Mouse (Mus musculus): ENCODE results near the gene Jam3. TPM values are rescaled to one million over a fixed set of nuclear protein-coding genes. Genes with fewer than 3 reads are reported as not detected.
A peak's percentile ranks its signal among the peaks of the same experiment; 100 is the strongest.

The Jam3 gene
- 0.02 and 0.03 TPM in 2 replicates for polyA plus RNA-seq (2012)

DNA sequence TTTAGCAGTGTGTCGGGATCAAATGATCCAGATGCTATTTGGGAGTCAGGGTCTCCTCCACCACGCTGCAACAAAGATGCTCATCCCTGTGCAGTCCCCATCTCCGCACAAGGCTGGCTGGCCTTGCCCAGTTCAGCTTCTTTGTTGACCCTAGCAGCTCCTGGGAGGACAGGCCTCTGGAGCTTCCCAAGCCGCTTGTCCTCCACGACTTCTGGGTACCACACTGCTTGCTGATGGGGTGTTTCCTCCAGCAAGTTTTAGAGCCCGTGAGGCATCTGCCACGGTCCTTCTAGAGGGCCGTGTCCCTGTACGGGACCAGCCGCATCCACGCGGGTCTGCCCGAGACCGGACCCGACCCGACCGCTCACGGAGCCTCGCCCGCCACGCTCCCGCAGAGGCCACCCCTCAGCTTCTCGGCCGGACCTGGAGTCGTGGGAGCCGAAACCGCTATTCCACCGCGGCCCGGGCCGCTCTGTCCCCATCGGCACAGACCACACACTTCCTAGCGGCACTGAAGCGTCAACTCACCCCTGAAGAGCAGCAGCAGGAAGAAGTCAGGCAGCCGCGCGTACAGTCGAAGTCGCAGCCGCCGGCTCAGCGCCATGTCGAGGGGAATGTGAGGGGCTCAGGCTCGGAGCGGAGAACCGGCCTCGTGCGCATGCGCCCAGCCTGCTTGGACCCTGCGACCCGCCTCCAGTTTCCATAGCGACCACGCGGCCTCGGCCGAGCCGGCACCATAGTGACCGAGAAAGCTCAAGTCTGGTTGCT is at the start of gene Jam3:
TSS of gene Jam3 (minus strand) at position 659 of the 768 bp plus-strand sequence.
- Histone ChIP-seq H3K4me1 (ENCODE audit: control insufficient read depth) (peaks cover 4% of the 10 kb centered on the region; the same call in 1 of the 2 replicates), H3K4me3 (replicated peaks) (peak within 1 kb of the TSS; percentile 47), H3K9me3 (ENCODE audit: control insufficient read depth, low read length) (peaks cover 8% of the 10 kb centered on the region), H3K36me3 (ENCODE audit: control insufficient read depth) (no peaks in the 10 kb centered on the region), H3K27me3 (ENCODE audit: control insufficient read depth) (peaks cover 28% of the 10 kb centered on the region)
- TF ChIP-seq TAL1 (IDR thresholded peaks at IDR 0.05; ENCODE audit: low read length), result no peak
- TF ChIP-seq GATA1 (IDR thresholded peaks at IDR 0.05; ENCODE audit: low read length), result no peak

DNA sequence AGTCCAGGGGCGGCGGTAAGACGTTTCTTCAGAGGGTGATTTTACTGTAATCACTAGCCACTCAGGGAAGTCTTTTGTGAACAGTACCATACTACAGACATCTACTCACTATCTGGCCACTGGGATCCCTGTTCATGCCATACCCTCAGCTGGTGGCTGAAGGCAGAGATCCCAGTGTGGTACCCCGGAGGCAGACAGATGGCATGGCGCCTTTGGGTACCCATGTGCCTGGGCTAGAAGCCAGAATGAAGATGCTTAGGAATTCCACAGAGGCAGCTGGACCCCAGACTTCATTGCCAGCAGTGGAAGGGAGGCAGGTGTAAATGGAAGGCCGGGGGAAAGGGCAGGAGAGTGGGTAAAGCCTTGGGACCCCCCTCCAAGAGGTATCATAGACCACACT is 49.0 kb upstream of the Jam3 start:
- TF ChIP-seq TAL1 (IDR thresholded peaks at IDR 0.05; ENCODE audit: low read length) (no peak), GATA1 (IDR thresholded peaks at IDR 0.05; ENCODE audit: low read length) (no peak)
- no peak overlapping the region for H3K4me3 ChIP-seq (replicated peaks)
- H3K4me1 ChIP-seq (ENCODE audit: control insufficient read depth), result no peaks in the 10 kb centered on the region

DNA sequence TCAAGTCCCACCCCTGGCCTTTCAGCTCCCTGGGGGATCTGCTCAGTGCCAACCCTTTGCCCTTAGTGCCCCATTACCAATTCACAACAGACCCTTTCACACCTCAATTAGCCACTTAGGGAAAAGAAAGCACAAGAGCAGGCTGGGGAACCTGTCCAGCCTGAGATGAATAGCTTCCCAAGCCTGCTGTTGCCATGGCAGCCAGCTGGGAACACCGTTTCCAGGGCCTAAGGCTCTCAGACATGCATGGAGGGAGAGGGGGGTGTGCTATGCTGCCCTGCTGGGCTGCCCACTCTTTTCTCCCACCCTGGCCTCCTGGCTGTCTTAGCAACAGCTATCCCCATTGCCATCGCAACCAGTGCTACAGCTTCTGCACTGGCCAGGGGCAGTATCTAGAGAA is 47.9 kb upstream of the Jam3 start:
- Histone ChIP-seq H3K36me3 (ENCODE audit: control insufficient read depth) (no peaks in the 10 kb centered on the region), H3K4me1 (ENCODE audit: control insufficient read depth) (no peaks in the 10 kb centered on the region), H3K4me3 (replicated peaks) (no peak overlapping the region), H3K27me3 (ENCODE audit: control insufficient read depth) (no peaks in the 10 kb centered on the region), H3K9me3 (ENCODE audit: control insufficient read depth, low read length) (no peaks in the 10 kb centered on the region)
- TF ChIP-seq GATA1 (IDR thresholded peaks at IDR 0.05; ENCODE audit: low read length), result no peak
- no peak for TF ChIP-seq TAL1 (IDR thresholded peaks at IDR 0.05; ENCODE audit: low read length)

More for the DNA sequence above, 49.0 kb upstream of the Jam3 start:
- Histone ChIP-seq H3K9me3 (ENCODE audit: control insufficient read depth, low read length) (no peaks in the 10 kb centered on the region), H3K27me3 (ENCODE audit: control insufficient read depth) (no peaks in the 10 kb centered on the region), H3K36me3 (ENCODE audit: control insufficient read depth) (no peaks in the 10 kb centered on the region)

DNA sequence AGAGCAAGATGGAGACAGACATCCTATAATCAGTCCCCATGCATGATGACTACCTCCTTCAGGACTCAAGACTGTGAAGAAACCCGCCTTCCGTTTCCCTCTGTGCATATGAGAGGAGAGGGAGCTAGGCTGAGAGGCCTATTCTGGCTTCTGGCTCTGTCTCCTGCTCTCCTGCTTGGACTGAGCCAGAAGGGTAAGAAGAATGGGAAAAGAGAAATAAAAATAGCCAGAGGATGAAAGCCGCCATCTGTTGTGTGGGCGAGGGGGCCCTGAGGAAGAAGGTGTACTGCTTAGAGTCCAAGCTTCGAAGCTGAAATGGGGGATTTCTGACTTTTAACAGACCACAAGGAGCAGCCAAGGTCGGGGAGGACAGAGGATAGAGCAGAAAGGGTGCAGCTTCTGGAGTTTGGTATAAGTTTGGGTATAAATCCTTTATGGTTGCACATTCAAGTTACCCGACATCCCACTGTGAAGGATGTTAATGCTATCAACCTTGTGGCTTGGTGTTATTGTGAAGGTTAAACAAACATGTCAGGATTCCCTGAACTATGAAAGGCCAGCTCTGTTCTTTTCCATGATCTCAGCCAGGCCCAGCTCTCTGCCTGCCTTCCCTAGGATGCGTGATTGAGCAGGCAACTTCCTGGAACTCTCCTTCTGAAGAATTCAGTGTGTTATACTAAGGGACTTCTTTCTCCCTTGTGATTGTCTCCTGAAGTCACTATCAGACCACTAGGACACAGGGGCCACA is 46.4 kb upstream of the Jam3 start:
- Histone ChIP-seq H3K4me1 (ENCODE audit: control insufficient read depth) (no peaks in the 10 kb centered on the region), H3K4me3 (replicated peaks) (no peak overlapping the region), H3K27me3 (ENCODE audit: control insufficient read depth) (no peaks in the 10 kb centered on the region), H3K9me3 (ENCODE audit: control insufficient read depth, low read length) (no peaks in the 10 kb centered on the region), H3K36me3 (ENCODE audit: control insufficient read depth) (no peaks in the 10 kb centered on the region)
- TF ChIP-seq TAL1 (IDR thresholded peaks at IDR 0.05; ENCODE audit: low read length), result no peak
- no peak for TF ChIP-seq GATA1 (IDR thresholded peaks at IDR 0.05; ENCODE audit: low read length)

DNA sequence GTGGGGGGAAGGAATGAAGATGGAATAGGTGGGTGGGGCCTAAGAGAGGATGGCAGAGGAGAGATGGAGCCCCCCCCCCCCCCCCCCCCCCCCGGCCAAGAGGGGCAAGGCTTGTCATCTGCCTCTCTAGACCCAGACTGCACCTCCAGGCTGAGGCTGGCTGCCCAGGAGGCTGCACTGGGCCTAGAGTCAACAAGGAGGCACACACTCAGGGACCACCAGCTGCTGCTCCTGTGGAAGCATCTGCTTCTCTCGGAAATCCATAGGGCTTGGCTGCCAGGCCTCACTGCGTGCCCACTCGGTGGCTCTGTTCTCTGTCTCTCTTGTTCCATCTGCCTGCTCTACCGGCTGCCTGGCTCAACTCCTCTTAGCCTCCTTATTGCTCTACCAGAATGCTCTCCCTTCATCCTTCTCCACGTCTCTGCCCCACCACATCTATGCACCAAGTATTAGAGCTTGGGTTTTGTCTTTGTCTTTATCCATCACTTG is 38.4 kb upstream of the Jam3 start:
- no peak overlapping the region for H3K4me3 ChIP-seq (replicated peaks)
- no peaks in the 10 kb centered on the region for H3K4me1 ChIP-seq (ENCODE audit: control insufficient read depth)
- no peaks in the 10 kb centered on the region for H3K9me3 ChIP-seq (ENCODE audit: control insufficient read depth, low read length)
- TF ChIP-seq TAL1 (IDR thresholded peaks at IDR 0.05; ENCODE audit: low read length) (no peak), GATA1 (IDR thresholded peaks at IDR 0.05; ENCODE audit: low read length) (no peak)
- H3K27me3 ChIP-seq (ENCODE audit: control insufficient read depth), result peaks cover 4% of the 10 kb centered on the region; the same call in 1 of the 2 replicates
- H3K36me3 ChIP-seq (ENCODE audit: control insufficient read depth), result no peaks in the 10 kb centered on the region

DNA sequence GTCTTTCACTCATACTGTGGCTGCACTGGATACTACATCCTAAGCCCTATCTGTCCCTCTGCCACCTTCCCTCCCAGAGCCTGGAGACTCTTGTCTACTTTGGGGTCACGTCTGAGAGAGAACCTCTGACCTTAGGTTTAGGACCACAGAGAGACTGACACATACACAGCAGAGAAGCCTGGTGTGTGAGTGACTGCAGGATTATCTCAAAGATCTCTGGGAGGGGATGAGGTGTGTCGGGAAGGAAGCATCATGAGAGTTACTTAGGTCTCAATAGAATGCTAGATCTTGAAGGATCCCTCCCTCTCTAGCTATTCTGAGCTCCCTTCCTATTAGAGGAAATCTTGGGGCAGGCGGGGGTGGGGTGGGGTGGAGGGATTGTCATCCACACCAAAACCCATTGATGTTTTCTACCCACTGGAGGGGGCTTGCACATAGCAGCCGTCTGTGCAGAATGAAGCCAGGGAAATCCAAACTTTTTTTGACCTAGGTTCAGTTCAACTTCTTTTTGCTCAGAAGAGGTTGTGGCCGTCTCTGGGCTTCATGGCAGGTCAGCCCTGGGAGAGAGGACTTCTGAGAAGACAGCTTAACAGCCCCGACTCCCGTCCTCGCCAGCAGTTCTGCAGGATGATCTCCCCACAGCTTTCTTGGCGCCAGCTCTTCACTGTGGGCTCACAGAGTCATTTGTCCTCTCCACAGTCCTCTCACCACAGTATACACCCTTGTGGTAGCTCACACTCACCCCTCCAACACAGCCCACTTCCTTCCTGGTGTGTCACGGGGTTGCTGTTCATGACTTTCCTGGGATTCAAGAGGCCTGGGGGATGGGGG is 37.8 kb upstream of the Jam3 start:
- TF ChIP-seq TAL1 (IDR thresholded peaks at IDR 0.05; ENCODE audit: low read length) (no peak), GATA1 (IDR thresholded peaks at IDR 0.05; ENCODE audit: low read length) (no peak)
- Histone ChIP-seq H3K4me1 (ENCODE audit: control insufficient read depth) (no peaks in the 10 kb centered on the region), H3K36me3 (ENCODE audit: control insufficient read depth) (no peaks in the 10 kb centered on the region), H3K4me3 (replicated peaks) (no peak overlapping the region), H3K9me3 (ENCODE audit: control insufficient read depth, low read length) (no peaks in the 10 kb centered on the region), H3K27me3 (ENCODE audit: control insufficient read depth) (peaks cover 4% of the 10 kb centered on the region; the same call in 1 of the 2 replicates)

DNA sequence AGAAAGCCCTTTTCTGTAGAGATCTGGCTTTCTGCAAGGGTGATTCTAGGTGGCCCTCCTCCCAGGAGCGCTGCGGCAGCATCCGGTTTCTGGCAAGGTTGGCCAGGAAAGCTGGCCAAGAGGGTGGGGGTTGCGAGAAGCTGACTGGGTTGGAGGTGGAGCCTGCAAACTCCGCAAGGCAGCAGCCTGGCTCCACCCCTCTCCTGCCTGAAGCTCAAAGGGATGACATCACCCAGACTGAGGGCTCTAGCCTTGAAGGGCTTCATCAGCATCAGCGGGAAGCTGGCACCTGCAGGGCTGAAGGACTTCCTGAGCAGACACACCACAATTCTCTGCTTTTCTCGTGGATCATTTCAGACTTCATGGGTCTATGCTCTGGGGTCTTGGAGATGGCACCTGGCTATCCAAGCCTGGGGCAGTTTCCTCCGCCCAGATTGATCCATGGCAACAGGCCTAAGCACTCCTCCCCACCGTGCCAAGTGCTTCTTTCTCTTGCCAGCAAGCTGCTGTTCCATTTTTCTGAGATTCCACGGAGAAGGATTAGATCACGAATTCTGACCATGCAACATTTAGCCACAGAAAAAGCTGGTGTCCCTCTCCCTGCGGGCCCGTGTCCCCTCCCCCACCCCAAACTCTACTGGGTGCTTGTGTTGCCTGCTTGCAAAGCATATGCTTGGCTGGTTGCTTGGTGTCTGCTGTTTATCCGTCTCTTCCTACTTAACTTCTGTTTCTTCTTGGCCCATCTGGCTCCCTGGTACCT is 37.0 kb upstream of the Jam3 start:
- no peaks in the 10 kb centered on the region for H3K36me3 ChIP-seq (ENCODE audit: control insufficient read depth)
- H3K4me3 ChIP-seq (replicated peaks), result no peak overlapping the region
- H3K27me3 ChIP-seq (ENCODE audit: control insufficient read depth), result peaks cover 4% of the 10 kb centered on the region; the same call in 1 of the 2 replicates
- no peaks in the 10 kb centered on the region for H3K9me3 ChIP-seq (ENCODE audit: control insufficient read depth, low read length)
- H3K4me1 ChIP-seq (ENCODE audit: control insufficient read depth), result no peaks in the 10 kb centered on the region
- no peak for TF ChIP-seq GATA1 (IDR thresholded peaks at IDR 0.05; ENCODE audit: low read length)
- no peak for TF ChIP-seq TAL1 (IDR thresholded peaks at IDR 0.05; ENCODE audit: low read length)

DNA sequence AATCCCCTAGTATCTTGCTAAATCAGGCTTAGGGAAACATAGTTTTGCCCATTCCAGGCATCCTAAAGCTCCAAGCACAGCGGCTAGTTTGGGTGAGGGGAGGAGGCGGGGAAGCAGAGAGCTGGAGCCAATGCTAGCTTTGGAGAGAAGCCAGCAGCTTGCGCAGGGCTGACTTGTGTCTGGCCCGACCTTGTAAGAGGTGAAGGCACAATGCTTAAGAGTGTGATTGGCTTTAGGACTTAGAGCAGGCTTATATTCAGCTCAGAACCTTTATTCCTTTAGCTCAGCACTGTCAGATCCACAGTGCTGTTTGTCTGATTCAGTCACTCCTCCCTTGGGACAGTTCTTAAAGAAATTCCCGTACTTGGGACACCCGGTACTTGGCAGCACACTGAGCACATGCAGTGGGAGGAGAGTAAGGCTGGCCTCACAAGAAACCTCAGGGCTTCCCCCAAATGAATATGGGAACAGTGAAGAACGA is 36.3 kb upstream of the Jam3 start:
- Histone ChIP-seq H3K4me3 (replicated peaks) (no peak overlapping the region), H3K27me3 (ENCODE audit: control insufficient read depth) (peaks cover 4% of the 10 kb centered on the region; the same call in 1 of the 2 replicates), H3K4me1 (ENCODE audit: control insufficient read depth) (no peaks in the 10 kb centered on the region), H3K36me3 (ENCODE audit: control insufficient read depth) (no peaks in the 10 kb centered on the region), H3K9me3 (ENCODE audit: control insufficient read depth, low read length) (no peaks in the 10 kb centered on the region)
- TF ChIP-seq GATA1 (IDR thresholded peaks at IDR 0.05; ENCODE audit: low read length) (no peak), TAL1 (IDR thresholded peaks at IDR 0.05; ENCODE audit: low read length) (no peak)

Data from erythroblast, embryonic 14.5 days (primary cell).